In the genomic region with DNA sequence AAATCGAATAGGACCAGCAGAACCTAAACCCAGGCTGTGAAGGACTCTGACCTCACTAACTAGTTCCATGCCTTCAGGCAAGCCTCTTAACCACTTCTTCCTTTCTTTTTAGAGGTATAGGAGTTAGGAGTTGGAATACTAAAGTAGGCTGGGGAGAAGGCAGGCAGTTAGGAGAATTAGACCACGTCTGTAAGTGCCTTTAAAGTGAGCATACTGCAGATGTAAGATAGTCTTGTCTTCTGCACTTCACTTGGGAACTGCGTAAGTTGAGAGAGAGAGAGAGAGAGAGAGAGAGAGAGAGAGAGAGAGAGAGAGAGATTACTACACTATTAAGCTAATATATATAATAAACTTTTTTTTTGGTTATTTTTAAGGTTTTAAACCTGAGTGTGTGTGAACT, we compare ENCODE assay signal across 18 mouse cellular contexts.
"Had no signal": no experiment of that assay in that cellular context is flagged by ENCODE, and none has a peak within 500 bp of the region (broad histone marks: within the 10 kb centered on the region; RNA-seq: fewer than 3 reads in every experiment).

No protein-coding gene starts in this region.

- ATAC-seq: intestine, embryonic 16.5 days; lung, postnatal 0 days had no signal

- DNase-seq: kidney, adult 8-10 months; kidney, postnatal 10 days; kidney, postnatal 36 days; left cerebral cortex, postnatal 4 days; lung, embryonic 14.5 days; midbrain, embryonic 14.5 days; thymus, adult 2 months; thymus, postnatal 14 days; thymus, postnatal 4 days had no signal

- H3K9ac ChIP-seq: kidney, embryonic 15.5 days; limb, embryonic 12.5 days; limb, embryonic 15.5 days; liver, embryonic 15.5 days; lung, embryonic 14.5 days had no signal

- H3K27me3 ChIP-seq: kidney, embryonic 15.5 days; limb, embryonic 12.5 days; limb, embryonic 15.5 days; liver, embryonic 15.5 days; megakaryocyte, embryonic 14.5 days had no signal

- H3K4me2 ChIP-seq: kidney, embryonic 15.5 days; limb, embryonic 12.5 days; limb, embryonic 15.5 days; liver, embryonic 15.5 days; lung, embryonic 14.5 days; midbrain, embryonic 11.5 days had no signal

- H3K36me3 ChIP-seq: kidney, embryonic 15.5 days; limb, embryonic 12.5 days; limb, embryonic 15.5 days; liver, embryonic 15.5 days had no signal

- H3K27ac ChIP-seq: kidney, embryonic 15.5 days; limb, embryonic 12.5 days; limb, embryonic 15.5 days; liver, embryonic 15.5 days; macrophage had no signal

- H3K4me3 ChIP-seq: kidney, embryonic 15.5 days; limb, embryonic 12.5 days; limb, embryonic 15.5 days; liver, embryonic 15.5 days; megakaryocyte, embryonic 14.5 days had no signal

- H3K9me3 ChIP-seq: kidney, embryonic 15.5 days; limb, embryonic 12.5 days; limb, embryonic 15.5 days; liver, embryonic 15.5 days; megakaryocyte, embryonic 14.5 days had no signal
